Mouse (Mus musculus): ENCODE data around the gene Capzb.

GRCm38 (mm10) chr4:139281791-139282345 is 89.2 kb downstream of the Capzb start:
- TF ChIP-seq CTCF (IDR thresholded peaks at IDR 0.05; ENCODE audit: borderline replicate concordance, extremely low read depth, insufficient read depth, insufficient read length), result no peak
- no peak for TF ChIP-seq POLR2A (IDR thresholded peaks at IDR 0.05; ENCODE audit: borderline replicate concordance, extremely low read depth, insufficient read depth, insufficient read length, poor library complexity, severe bottlenecking)

Measured in brain, embryonic 14.5 days (tissue).